9 mouse cellular contexts compared by ENCODE assay signal in genomic region chr13:96133363-96134100, GRCm38 (mm10). TPM values are rescaled to one million over a fixed set of nuclear protein-coding genes. Genes with fewer than 3 reads are reported as not detected.
DNase-seq lines count a peak whose midpoint lies in the region; ATAC-seq and TF ChIP-seq lines count a peak whose summit lies in the region.
"Had no signal": no experiment of that assay in that cellular context is flagged by ENCODE, and none has a peak within 500 bp of the region (broad histone marks: within the 10 kb centered on the region; RNA-seq: fewer than 3 reads in every experiment).

No protein-coding gene starts in this region.

- no peak for ATAC-seq in limb, embryonic 14.5 days (ENCODE audit: low FRiP score, low read depth)

- H3K9me3 ChIP-seq in limb, embryonic 14.5 days (ENCODE audit: control insufficient read depth, low read length), result no peaks in the 10 kb centered on the region

- H3K27ac ChIP-seq in limb, embryonic 14.5 days (replicated peaks; ENCODE audit: low read depth, low read length), result no peak overlapping the region
- H3K27ac ChIP-seq: macrophage had no signal

- peak overlapping the region; percentile 90 for H3K4me2 ChIP-seq in limb, embryonic 14.5 days (replicated peaks; ENCODE audit: low read depth, low read length, severe bottlenecking)

- no peak overlapping the region for H3K9ac ChIP-seq in limb, embryonic 14.5 days (ENCODE audit: low read depth, low read length, severe bottlenecking)

- 4% methylated on average over 28 of the region's 28 CpGs for WGBS in limb, embryonic 14.5 days

- H3K4me1 ChIP-seq in limb, embryonic 14.5 days (ENCODE audit: control insufficient read depth, insufficient read depth, low read length), result peaks cover 17% of the 10 kb centered on the region

- peak overlapping the region; percentile 52 for H3K4me3 ChIP-seq in limb, embryonic 14.5 days (replicated peaks; ENCODE audit: low read length)

- peak; percentile 14 to 39 for DNase-seq in cerebellum, postnatal 14 days
- no peak for DNase-seq in cerebellum, adult 11-12 months
- peak; percentile 14 for DNase-seq in right cerebral cortex, adult 18-20 months
- no peak for DNase-seq in right cerebral cortex, postnatal 36 days (ENCODE audit: low spot score in 2 of 2)
- DNase-seq in limb, embryonic 14.5 days (ENCODE audit: low spot score), result no peak
- no peak for DNase-seq in adrenal gland, postnatal 36 days
- DNase-seq in urinary bladder, adult 2 months (ENCODE audit: low spot score), result no peak
- DNase-seq in spleen, adult 12 weeks (ENCODE audit: low spot score), result no peak

- TF ChIP-seq POLR2A in limb, embryonic 14.5 days (IDR thresholded peaks at IDR 0.05; ENCODE audit: borderline replicate concordance, extremely low read depth, insufficient read depth, insufficient read length), result no peak

- H3K27me3 ChIP-seq in limb, embryonic 14.5 days (ENCODE audit: control insufficient read depth, insufficient read depth, low read length), result peaks cover 63% of the 10 kb centered on the region

- H3K36me3 ChIP-seq in limb, embryonic 14.5 days (ENCODE audit: control insufficient read depth, insufficient read depth, low read length), result no peaks in the 10 kb centered on the region

RNA-seq across cellular contexts. Expression of gene Sv2c, which starts 1.2 kb away (rescaled TPM):
- polyA plus RNA-seq in limb, embryonic 14.5 days (2012; rRNA removed), result 1.3 TPM in 2 replicates
- polyA plus RNA-seq in limb, embryonic 14.5 days (2014; fragmentation: Nextera tagmentation; extraction: Ambion mirVana), result 1.5 and 1.9 TPM in 2 replicates
- total RNA-seq in adrenal gland, postnatal 36 days (2021), result 1 to 10 TPM; 1.3 to 2.8 TPM
- 0.17 and 0.27 TPM in 2 replicates for polyA plus RNA-seq in urinary bladder, adult 2 months (2012; rRNA removed)
- polyA plus RNA-seq: macrophage had no signal

RNA-seq across cellular contexts. Expression of gene Gm17190, which starts 51.7 kb away (rescaled TPM):
- not detected in 2 replicates for polyA plus RNA-seq in limb, embryonic 14.5 days (2012; rRNA removed)
- not detected in 2 replicates for polyA plus RNA-seq in limb, embryonic 14.5 days (2014; fragmentation: Nextera tagmentation; extraction: Ambion mirVana)
- total RNA-seq in adrenal gland, postnatal 36 days (2021), result not detected
- polyA plus RNA-seq in urinary bladder, adult 2 months (2012; rRNA removed), result not detected in 2 replicates
- polyA plus RNA-seq: macrophage had no signal

RNA-seq across cellular contexts. Expression of gene Gm20075, which starts 52.4 kb away (rescaled TPM):
- polyA plus RNA-seq in limb, embryonic 14.5 days (2012; rRNA removed), result 1.4 and 1.8 TPM in 2 replicates
- 24.9 and 26.2 TPM in 2 replicates for polyA plus RNA-seq in limb, embryonic 14.5 days (2014; fragmentation: Nextera tagmentation; extraction: Ambion mirVana)
- total RNA-seq in adrenal gland, postnatal 36 days (2021), result 10 to 100 TPM; 20.8 to 29.6 TPM
- 3.1 and 3.8 TPM in 2 replicates for polyA plus RNA-seq in urinary bladder, adult 2 months (2012; rRNA removed)

Comparison
In these comparisons a context has a peak if more than half of its experiments do, and no peak if none do; other contexts are left out.
1. DNase-seq: peak in cerebellum, postnatal 14 days (2 of 2) and right cerebral cortex, adult 18-20 months (single experiment); none in cerebellum, adult 11-12 months (single experiment), right cerebral cortex, postnatal 36 days (0 of 2), limb, embryonic 14.5 days (single experiment), adrenal gland, postnatal 36 days (0 of 2), urinary bladder, adult 2 months (single experiment) and spleen, adult 12 weeks (single experiment).